Mouse (Mus musculus) limb, embryonic 10.5 days (tissue): ENCODE data around the gene Olfr71. TPM values are rescaled to one million over a fixed set of nuclear protein-coding genes. Genes with fewer than 3 reads are reported as not detected.

Experiments
- DNase-seq: peaks from one replicate; pipeline ENCODE4 v3.0.0-alpha.2; 2017; ENCODE audit warnings: low spot score
- H3K27ac ChIP-seq: fragments of 300-500 bp; sonication (generic); 2 replicates; pipeline ENCODE4 v1.5.1; 2016; ENCODE audit warnings: mild to moderate bottlenecking
- H3K27me3 ChIP-seq: fragments of 300-500 bp; sonication (generic); 2 replicates; pipeline ENCODE4 v1.6.1; 2016; ENCODE audit warnings: low read depth, mild to moderate bottlenecking; ENCODE audit not compliant: poor library complexity, severe bottlenecking
- H3K36me3 ChIP-seq: fragments of 300-500 bp; sonication (generic); 2 replicates; pipeline ENCODE4 v1.6.1; 2016; ENCODE audit warnings: mild to moderate bottlenecking, moderate library complexity
- H3K4me1 ChIP-seq: fragments of 300-500 bp; sonication (generic); 2 replicates; pipeline ENCODE4 v1.6.1; 2016
- H3K4me3 ChIP-seq: fragments of 300-500 bp; sonication (generic); 2 replicates; pipeline ENCODE4 v1.5.1; 2016; ENCODE audit warnings: mild to moderate bottlenecking, moderate library complexity
- H3K9me3 ChIP-seq: fragments of 300-500 bp; sonication (generic); replicated peaks from 2 replicates; pipeline ENCODE4 v1.6.1; 2016; ENCODE audit warnings: mild to moderate bottlenecking
- WGBS: fragments of 180-500 bp; shearing (Covaris S2); methylation state at CpG from one replicate; pipeline ENCODE4 v1.1.7; 2016; 5-methylcytosine and 5-hydroxymethylcytosine counted together
- polyA plus RNA-seq: library from polyadenylated mRNA; unstranded; fragments of >200 nt; fragmentation: Nextera tagmentation; extraction: Ambion mirVana; gene quantifications from 2 replicates; pipeline ENCODE4 v1.2.1, GENCODE M21; 2016

The Olfr71 gene
- polyA plus RNA-seq, 1 experiment from 2014 or later = not detected

- H3K4me3 ChIP-seq = no peak overlapping the region
- 58% methylated on average over 5 of the region's 5 CpGs for WGBS
- peak overlapping the region; percentile 36; the same call in 1 of the 2 replicates for H3K27ac ChIP-seq
- no peaks in the 10 kb centered on the region for H3K9me3 ChIP-seq
- peaks cover 26% of the 10 kb centered on the region for H3K4me1 ChIP-seq
- 0 out of 2 replicates have a peak, but pooled peaks cover 10% of the 10 kb centered on the region for H3K27me3 ChIP-seq
- no peak for DNase-seq
- H3K36me3 ChIP-seq = no peaks in the 10 kb centered on the region
These were observed 18.5 kb upstream of the Olfr71 start for GRCm38 (mm10) chr4:43728576-43728954.

GRCm38 (mm10) chr4:43727718-43728575, 17.9 kb upstream of the Olfr71 start:
- Histone ChIP-seq H3K27ac (peak overlapping the region; percentile 36; the same call in 1 of the 2 replicates), H3K4me3 (no peak overlapping the region), H3K4me1 (peaks cover 26% of the 10 kb centered on the region), H3K36me3 (no peaks in the 10 kb centered on the region), H3K9me3 (no peaks in the 10 kb centered on the region), H3K27me3 (0 out of 2 replicates have a peak, but pooled peaks cover 5% of the 10 kb centered on the region)
- 76% methylated on average over 7 of the region's 7 CpGs for WGBS
- DNase-seq = no peak

GRCm38 (mm10) chr4:43726995-43727394, 16.9 kb upstream of the Olfr71 start, which contains the start of gene Hrct1:
Hrct1 (plus strand) TSS chr4:43727188.
- DNase-seq = no peak
- H3K4me1 ChIP-seq = peaks cover 26% of the 10 kb centered on the region
- peak within 1 kb of the TSS; percentile 36; the same call in 1 of the 2 replicates for H3K27ac ChIP-seq
- no peaks in the 10 kb centered on the region for H3K27me3 ChIP-seq
- H3K4me3 ChIP-seq = no peak within 1 kb of the TSS
- WGBS = 42% methylated on average over 3 of the region's 3 CpGs
- no peaks in the 10 kb centered on the region for H3K36me3 ChIP-seq
- H3K9me3 ChIP-seq = no peaks in the 10 kb centered on the region

GRCm38 (mm10) chr4:43726228-43726993, 16.4 kb upstream of the Olfr71 start:
- Histone ChIP-seq H3K4me3 (no peak overlapping the region), H3K4me1 (peaks cover 26% of the 10 kb centered on the region), H3K9me3 (no peaks in the 10 kb centered on the region), H3K27ac (no peak overlapping the region), H3K36me3 (no peaks in the 10 kb centered on the region), H3K27me3 (no peaks in the 10 kb centered on the region)
- 66% methylated on average over 12 of the region's 12 CpGs for WGBS
- no peak for DNase-seq

- WGBS = 33% methylated on average over 1 of the region's 1 CpGs
- no peak overlapping the region for H3K27ac ChIP-seq
- H3K36me3 ChIP-seq = no peaks in the 10 kb centered on the region
- H3K9me3 ChIP-seq = no peaks in the 10 kb centered on the region
- no peak overlapping the region for H3K4me3 ChIP-seq
- H3K4me1 ChIP-seq = peaks cover 14% of the 10 kb centered on the region
- no peak for DNase-seq
- no peaks in the 10 kb centered on the region for H3K27me3 ChIP-seq
These were observed 14.7 kb upstream of the Olfr71 start for GRCm38 (mm10) chr4:43724764-43725163.

- H3K27ac ChIP-seq = no peak overlapping the region
- no peaks in the 10 kb centered on the region for H3K36me3 ChIP-seq
- no peak for DNase-seq
- peaks cover 3% of the 10 kb centered on the region; the same call in 1 of the 2 replicates for H3K4me1 ChIP-seq
- WGBS = 91% methylated on average over 4 of the region's 4 CpGs
- no peaks in the 10 kb centered on the region for H3K27me3 ChIP-seq
- no peaks in the 10 kb centered on the region for H3K9me3 ChIP-seq
- no peak overlapping the region for H3K4me3 ChIP-seq
These were observed 12.1 kb upstream of the Olfr71 start for GRCm38 (mm10) chr4:43722191-43722590.

GRCm38 (mm10) chr4:43720491-43721228, 10.6 kb upstream of the Olfr71 start:
- Histone ChIP-seq H3K27ac (no peak overlapping the region), H3K4me1 (no peaks in the 10 kb centered on the region), H3K4me3 (no peak overlapping the region), H3K9me3 (no peaks in the 10 kb centered on the region), H3K27me3 (no peaks in the 10 kb centered on the region), H3K36me3 (no peaks in the 10 kb centered on the region)
- 73% methylated on average over 14 of the region's 16 CpGs for WGBS
- DNase-seq = no peak

- no peak for DNase-seq
- no peak overlapping the region for H3K4me3 ChIP-seq
- WGBS = 40% methylated on average over 7 of the region's 7 CpGs
These were observed 3.7 kb upstream of the Olfr71 start for GRCm38 (mm10) chr4:43713652-43714219.

GRCm38 (mm10) chr4:43711821-43712220, 1.8 kb upstream of the Olfr71 start:
- no peaks in the 10 kb centered on the region for H3K27me3 ChIP-seq
- WGBS = 0% methylated on average over 2 of the region's 2 CpGs
- DNase-seq = peak; percentile 89
- H3K36me3 ChIP-seq = no peaks in the 10 kb centered on the region
- no peak overlapping the region for H3K27ac ChIP-seq
- H3K9me3 ChIP-seq = no peaks in the 10 kb centered on the region
- H3K4me1 ChIP-seq = no peaks in the 10 kb centered on the region
- H3K4me3 ChIP-seq = no peak overlapping the region

More at GRCm38 (mm10) chr4:43713652-43714219, 3.7 kb upstream of the Olfr71 start:
- no peak overlapping the region for H3K27ac ChIP-seq
- H3K9me3 ChIP-seq = no peaks in the 10 kb centered on the region
- H3K36me3 ChIP-seq = no peaks in the 10 kb centered on the region
- no peaks in the 10 kb centered on the region for H3K27me3 ChIP-seq
- no peaks in the 10 kb centered on the region for H3K4me1 ChIP-seq

GRCm38 (mm10) chr4:43705991-43706390, 4.1 kb downstream of the Olfr71 start:
- no peak overlapping the region for H3K27ac ChIP-seq
- H3K27me3 ChIP-seq = no peaks in the 10 kb centered on the region
- no peak overlapping the region for H3K4me3 ChIP-seq
- H3K4me1 ChIP-seq = no peaks in the 10 kb centered on the region
- WGBS = 93% methylated on average over 13 of the region's 13 CpGs
- H3K9me3 ChIP-seq = no peaks in the 10 kb centered on the region
- DNase-seq = no peak
- no peaks in the 10 kb centered on the region for H3K36me3 ChIP-seq

GRCm38 (mm10) chr4:43703851-43704250, 6.2 kb downstream of the Olfr71 start:
- Histone ChIP-seq H3K4me3 (no peak overlapping the region), H3K4me1 (no peaks in the 10 kb centered on the region), H3K36me3 (no peaks in the 10 kb centered on the region), H3K27ac (no peak overlapping the region), H3K27me3 (no peaks in the 10 kb centered on the region), H3K9me3 (no peaks in the 10 kb centered on the region)
- WGBS = 90% methylated on average over 8 of the region's 8 CpGs
- DNase-seq = no peak

GRCm38 (mm10) chr4:43703439-43703838, 6.6 kb downstream of the Olfr71 start:
- Histone ChIP-seq H3K4me1 (no peaks in the 10 kb centered on the region), H3K27ac (no peak overlapping the region), H3K27me3 (no peaks in the 10 kb centered on the region), H3K36me3 (no peaks in the 10 kb centered on the region), H3K4me3 (no peak overlapping the region), H3K9me3 (no peaks in the 10 kb centered on the region)
- 78% methylated on average over 6 of the region's 6 CpGs for WGBS
- DNase-seq = no peak
